8 mouse cellular contexts compared by ENCODE assay signal in the genomic region with DNA sequence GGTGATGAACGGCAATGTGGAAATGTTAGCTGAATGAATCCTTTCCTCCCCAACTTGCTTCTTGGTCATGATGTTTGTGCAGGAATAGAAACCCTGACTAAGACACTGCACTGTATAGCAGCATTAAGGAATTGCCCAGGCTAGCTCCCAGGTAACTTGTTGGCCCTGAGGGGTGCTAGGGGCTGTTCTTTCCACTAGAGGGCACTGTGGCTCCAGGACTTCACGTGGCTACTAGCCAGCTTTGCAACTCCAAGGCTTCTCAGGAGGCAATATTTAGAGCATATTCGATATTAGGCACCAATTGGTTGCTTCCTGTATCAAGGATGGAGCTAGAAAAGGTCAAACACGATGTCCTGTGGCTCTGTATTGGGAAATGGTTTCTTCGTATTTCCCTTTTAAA. TPM values are rescaled to one million over a fixed set of nuclear protein-coding genes. Genes with fewer than 3 reads are reported as not detected.
DNase-seq lines count a peak whose midpoint lies in the region; ATAC-seq and TF ChIP-seq lines count a peak whose summit lies in the region.

No protein-coding gene starts in this region.

- no peak overlapping the region for H3K4me2 ChIP-seq in kidney, embryonic 14.5 days (replicated peaks; ENCODE audit: low read depth, low read length)
- no peak overlapping the region for H3K4me2 ChIP-seq in hindbrain, postnatal 0 days (ENCODE audit: low read depth, low read length)

- WGBS in kidney, adult 2 months = 17% methylated on average over 5 of the region's 5 CpGs
- WGBS in kidney, embryonic 14.5 days = 22% methylated on average over 5 of the region's 5 CpGs
- 11% methylated on average over 5 of the region's 5 CpGs for WGBS in hindbrain, postnatal 0 days
- 18% methylated on average over 5 of the region's 5 CpGs for WGBS in liver, adult 2 months

- no peak overlapping the region for H3K4me3 ChIP-seq in kidney, adult 2 months (ENCODE audit: insufficient read depth, low read depth, low read length)
- H3K4me3 ChIP-seq in kidney, embryonic 14.5 days (ENCODE audit: low read length) = no peak overlapping the region
- no peak overlapping the region for H3K4me3 ChIP-seq in hindbrain, postnatal 0 days (ENCODE audit: low read length)
- no peak overlapping the region for H3K4me3 ChIP-seq in liver, adult 2 months (ENCODE audit: insufficient read depth, low read depth, low read length)

- TF ChIP-seq CTCF in kidney, adult 2 months (conservative IDR thresholded peaks at IDR 0.05; ENCODE audit: insufficient read depth, insufficient read length, low read depth, low read length) = peak; percentile 91
- peak; percentile 92 for TF ChIP-seq CTCF in hindbrain, postnatal 0 days (IDR thresholded peaks at IDR 0.05; ENCODE audit: low read depth)
- TF ChIP-seq CTCF in liver, adult 2 months (IDR thresholded peaks at IDR 0.05; ENCODE audit: low read depth, low read length) = peak; percentile 93

- H3K27ac ChIP-seq in kidney, adult 2 months (ENCODE audit: insufficient read depth, low read depth, low read length) = no peak overlapping the region
- H3K27ac ChIP-seq in kidney, embryonic 14.5 days (ENCODE audit: low read depth, low read length) = no peak overlapping the region
- no peak overlapping the region for H3K27ac ChIP-seq in hindbrain, postnatal 0 days
- H3K27ac ChIP-seq in liver, adult 2 months (replicated peaks; ENCODE audit: insufficient read depth, low read depth, low read length) = no peak overlapping the region

- no peak for TF ChIP-seq POLR2A in kidney, adult 2 months (IDR thresholded peaks at IDR 0.05; ENCODE audit: low read depth, low read length)
- TF ChIP-seq POLR2A in liver, adult 2 months (IDR thresholded peaks at IDR 0.05; ENCODE audit: extremely low read depth, insufficient read depth, low read length) = no peak

- ATAC-seq in kidney, embryonic 14.5 days (ENCODE audit: low FRiP score, low TSS enrichment) = no peak
- ATAC-seq in hindbrain, postnatal 0 days = no peak

- peak; percentile 71 for DNase-seq in kidney, adult 2 months
- peak; percentile 64 to 76 for DNase-seq in adrenal gland, adult 18-20 months (ENCODE audit: low spot score in 2 of 2)
- DNase-seq in embryo, embryonic 10 days (ENCODE audit: low spot score) = peak; percentile 85
- DNase-seq in hindbrain, postnatal 0 days (ENCODE audit: low spot score) = peak; percentile 89
- DNase-seq in liver, adult 2 months (ENCODE audit: extremely low read depth, low read depth, low spot score) = peak; percentile 36
- DNase-seq in ovary, postnatal 36 days (ENCODE audit: low spot score) = peak; percentile 48
- peak; percentile 77 for DNase-seq in thymus, postnatal 14 days

- no peak overlapping the region for H3K9ac ChIP-seq in kidney, embryonic 14.5 days (ENCODE audit: low read depth, low read length)
- no peak overlapping the region for H3K9ac ChIP-seq in hindbrain, postnatal 0 days (replicated peaks; ENCODE audit: low read length)
- H3K9ac ChIP-seq in liver, adult 2 months (ENCODE audit: low read depth, low read length) = no peak overlapping the region

- H3K27me3 ChIP-seq in kidney, adult 2 months (replicated peaks; ENCODE audit: control insufficient read depth, insufficient read depth, low read length) = no peaks in the 10 kb centered on the region
- H3K27me3 ChIP-seq in kidney, embryonic 14.5 days (ENCODE audit: control insufficient read depth, insufficient read depth, low read length) = no peaks in the 10 kb centered on the region
- H3K27me3 ChIP-seq in hindbrain, postnatal 0 days (ENCODE audit: insufficient read depth, low read length) = no peaks in the 10 kb centered on the region
- 0 out of 2 replicates have a peak, but pooled peaks cover 2% of the 10 kb centered on the region for H3K27me3 ChIP-seq in liver, adult 2 months (ENCODE audit: control insufficient read depth, insufficient read depth, low read length)

- H3K79me2 ChIP-seq in liver, adult 2 months (ENCODE audit: control insufficient read depth, insufficient read depth, low read length) = no peaks in the 10 kb centered on the region

- no peaks in the 10 kb centered on the region for H3K9me3 ChIP-seq in kidney, embryonic 14.5 days (ENCODE audit: control insufficient read depth, low read length)
- no peaks in the 10 kb centered on the region for H3K9me3 ChIP-seq in hindbrain, postnatal 0 days (ENCODE audit: low read length)

- H3K36me3 ChIP-seq in kidney, adult 2 months (ENCODE audit: control insufficient read depth, insufficient read depth, low read length) = no peaks in the 10 kb centered on the region
- no peaks in the 10 kb centered on the region for H3K36me3 ChIP-seq in kidney, embryonic 14.5 days (ENCODE audit: control insufficient read depth, insufficient read depth, low read length)
- H3K36me3 ChIP-seq in hindbrain, postnatal 0 days (ENCODE audit: insufficient read depth, low read length) = no peaks in the 10 kb centered on the region
- no peaks in the 10 kb centered on the region for H3K36me3 ChIP-seq in liver, adult 2 months (ENCODE audit: control insufficient read depth, insufficient read depth, low read length)

- H3K4me1 ChIP-seq in kidney, adult 2 months (ENCODE audit: control insufficient read depth, insufficient read depth, low read length) = no peaks in the 10 kb centered on the region
- H3K4me1 ChIP-seq in kidney, embryonic 14.5 days (ENCODE audit: control insufficient read depth, insufficient read depth, low read length) = peaks cover 13% of the 10 kb centered on the region; the same call in 1 of the 2 replicates
- H3K4me1 ChIP-seq in hindbrain, postnatal 0 days (ENCODE audit: insufficient read depth, low read length) = peaks cover 11% of the 10 kb centered on the region; the same call in 1 of the 2 replicates
- H3K4me1 ChIP-seq in liver, adult 2 months (ENCODE audit: control insufficient read depth, insufficient read depth, low read length) = 0 out of 2 replicates have a peak, but pooled peaks cover 2% of the 10 kb centered on the region

RNA-seq across cellular contexts. Expression of gene Rhbdl3, which starts 13.6 kb away (rescaled TPM):
- polyA plus RNA-seq in kidney, adult 2 months (2012; rRNA removed) = 2.6 and 2.8 TPM in 2 replicates
- 1.1 and 1.3 TPM in 2 replicates for polyA plus RNA-seq in kidney, embryonic 14.5 days (2014; fragmentation: Nextera tagmentation; extraction: Ambion mirVana)
- 1 to 10 TPM; 2.5 to 3.8 TPM for total RNA-seq in adrenal gland, adult 18-20 months (2021)
- 5.5 and 7.5 TPM in 2 replicates for total RNA-seq in hindbrain, postnatal 0 days (2014; rRNA removed)
- 2.5 and 2.7 TPM in 2 replicates for polyA plus RNA-seq in hindbrain, postnatal 0 days (2015; fragmentation: Nextera tagmentation; extraction: Ambion mirVana)
- 0.09 and 0.13 TPM in 2 replicates for total RNA-seq in liver, adult 2 months (2014; rRNA removed)
- polyA plus RNA-seq in liver, adult 2 months (2012; rRNA removed) = 0.02 and 0.06 TPM in 2 replicates

Comparison
In these comparisons a context has a peak if more than half of its experiments do, and no peak if none do; other contexts are left out.
1. DNase-seq: peak in every context shown above with its lines; median percentile 89 in hindbrain, postnatal 0 days; 85 in embryo, embryonic 10 days; 77 in thymus, postnatal 14 days; 71 in kidney, adult 2 months; 70 in adrenal gland, adult 18-20 months; 48 in ovary, postnatal 36 days; 36 in liver, adult 2 months.